Mouse (Mus musculus) testis, postnatal 14 days (tissue): Measurements from ENCODE around the gene Lbr.

Source experiments
- DNase-seq: peaks from one replicate; pipeline ENCODE4 v3.0.0; 2021; ENCODE audit warnings: low spot score

Lbr gene

DNA sequence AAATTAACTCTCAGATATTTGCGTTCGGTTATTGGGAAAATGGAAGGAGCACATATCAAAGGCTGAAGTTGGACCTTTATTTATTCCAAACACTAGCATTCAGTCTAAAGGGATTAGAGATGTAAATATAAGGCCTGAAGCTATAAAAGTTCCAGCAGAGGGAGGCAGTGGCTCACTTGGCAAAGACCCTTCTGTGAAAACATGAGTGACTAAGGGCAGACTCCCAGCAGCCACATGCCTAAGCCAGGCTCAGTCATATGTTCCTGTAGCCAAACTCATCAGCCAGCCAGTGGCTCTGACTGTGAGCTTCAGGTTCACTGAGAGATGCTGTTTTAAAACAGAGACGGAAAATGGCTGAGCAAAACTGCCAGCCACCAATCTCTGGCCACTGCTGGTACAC, 71.0 kb downstream of the Lbr start:
- DNase-seq = no peak

DNA sequence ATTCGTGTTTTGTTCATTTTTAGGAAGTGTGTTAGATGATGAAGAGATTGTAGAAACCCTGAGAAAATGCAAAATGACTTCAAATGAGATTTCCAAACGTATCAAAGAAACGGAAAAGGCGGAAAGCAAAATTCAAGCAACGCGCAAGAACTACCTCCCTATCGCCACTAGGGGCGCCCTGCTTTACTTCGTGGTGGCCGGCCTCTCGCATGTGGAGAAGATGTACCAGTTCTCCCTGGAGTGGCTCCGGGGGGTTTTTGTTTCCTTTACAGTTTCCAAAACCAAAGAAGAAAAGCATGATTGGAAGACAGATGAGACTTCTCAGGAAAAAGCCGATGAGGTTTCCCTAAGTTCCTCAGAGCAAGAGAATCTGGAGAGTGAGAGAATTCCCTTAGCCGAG, 73.5 kb downstream of the Lbr start:
- peak; percentile 55 for DNase-seq
